16 mouse cellular contexts compared by ENCODE assay signal in genomic region chr8:107633734-107634133, GRCm38 (mm10).
"Had no signal": no experiment of that assay in that cellular context is flagged by ENCODE, and none has a peak within 500 bp of the region (broad histone marks: within the 10 kb centered on the region; RNA-seq: fewer than 3 reads in every experiment).

No protein-coding gene starts in this region.

- H3K4me3 ChIP-seq: neural tube, embryonic 13.5 days; neural tube, embryonic 15.5 days; stomach, embryonic 15.5 days had no signal

- H3K27ac ChIP-seq: neural tube, embryonic 13.5 days; neural tube, embryonic 15.5 days; stomach, embryonic 15.5 days; stomach, postnatal 0 days had no signal

- DNase-seq: retina, postnatal 1 day; right cerebral cortex, adult 18-20 months; right cerebral cortex, postnatal 14 days; right cerebral cortex, postnatal 25 days; right cerebral cortex, postnatal 4 days; spleen, adult 18-20 months; thymus, adult 18-20 months; thymus, adult 2 months; thymus, postnatal 14 days; thymus, postnatal 25 days; thymus, postnatal 36 days; thymus, postnatal 4 days had no signal

- H3K4me1 ChIP-seq: neural tube, embryonic 13.5 days; neural tube, embryonic 15.5 days; stomach, embryonic 15.5 days had no signal

- H3K9me3 ChIP-seq: neural tube, embryonic 13.5 days; neural tube, embryonic 15.5 days; stomach, embryonic 15.5 days had no signal

- H3K27me3 ChIP-seq: neural tube, embryonic 13.5 days; neural tube, embryonic 15.5 days; stomach, embryonic 15.5 days had no signal

- H3K36me3 ChIP-seq: neural tube, embryonic 13.5 days; neural tube, embryonic 15.5 days; stomach, embryonic 15.5 days had no signal

- H3K9ac ChIP-seq: neural tube, embryonic 13.5 days; neural tube, embryonic 15.5 days; stomach, embryonic 15.5 days had no signal
